Mouse (Mus musculus) cerebellum, adult 2 months (tissue): ENCODE results near the gene Fabp3. TPM values are rescaled to one million over a fixed set of nuclear protein-coding genes. Genes with fewer than 3 reads are reported as not detected.

ENCODE experiments used
- DNase-seq, 2 experiments: peaks; one replicate each; pipeline ENCODE4 v3.0.0; 2021
- H3K27ac ChIP-seq: fragments of 200-500 bp; 2 replicates; pipeline ENCODE4 v1.5.1; 2012; ENCODE audit warnings: low read length, control low read depth, inconsistent platforms; ENCODE audit not compliant: insufficient read depth
- H3K27me3 ChIP-seq: fragments of 200-500 bp; 2 replicates; pipeline ENCODE4 v1.6.1; 2012; ENCODE audit warnings: inconsistent platforms, mild to moderate bottlenecking, low read length, moderate library complexity; ENCODE audit not compliant: control insufficient read depth, insufficient read depth
- H3K4me1 ChIP-seq: fragments of 200-500 bp; 2 replicates; pipeline ENCODE4 v1.6.1; 2011; ENCODE audit warnings: low read length; ENCODE audit not compliant: control insufficient read depth, insufficient read depth
- H3K4me3 ChIP-seq: fragments of 200-500 bp; replicated peaks from 2 replicates; pipeline ENCODE3; 2011; ENCODE audit warnings: mild to moderate bottlenecking, low read depth, low read length, control low read depth; ENCODE audit not compliant: insufficient read depth
- CTCF ChIP-seq: fragments of 200-500 bp; IDR thresholded peaks from 2 replicates; pipeline ENCODE4 v1.5.1; 2011; ENCODE audit warnings: low read depth, mild to moderate bottlenecking, control low read depth, low read length, moderate library complexity, borderline replicate concordance; ENCODE audit not compliant: insufficient read depth
- POLR2A ChIP-seq: fragments of 200-500 bp; IDR thresholded peaks from 2 replicates; pipeline ENCODE4 v1.6.1; 2011; ENCODE audit warnings: low read length, control low read depth, borderline replicate concordance; ENCODE audit not compliant: insufficient read depth
- WGBS: fragments of 180-500 bp; shearing (Covaris S2); methylation state at CpG from one replicate; pipeline ENCODE4 v1.1.7; 2018; 5-methylcytosine and 5-hydroxymethylcytosine counted together
- polyA plus RNA-seq: library from polyadenylated mRNA; depleted of rRNA; stranded (reverse); fragments of >200 nt; gene quantifications from 2 replicates; pipeline ENCODE4 v1.2.3, GENCODE M21; 2012; rRNA removed

Gene Fabp3
- polyA plus RNA-seq, 1 experiment = 196 TPM

DNA sequence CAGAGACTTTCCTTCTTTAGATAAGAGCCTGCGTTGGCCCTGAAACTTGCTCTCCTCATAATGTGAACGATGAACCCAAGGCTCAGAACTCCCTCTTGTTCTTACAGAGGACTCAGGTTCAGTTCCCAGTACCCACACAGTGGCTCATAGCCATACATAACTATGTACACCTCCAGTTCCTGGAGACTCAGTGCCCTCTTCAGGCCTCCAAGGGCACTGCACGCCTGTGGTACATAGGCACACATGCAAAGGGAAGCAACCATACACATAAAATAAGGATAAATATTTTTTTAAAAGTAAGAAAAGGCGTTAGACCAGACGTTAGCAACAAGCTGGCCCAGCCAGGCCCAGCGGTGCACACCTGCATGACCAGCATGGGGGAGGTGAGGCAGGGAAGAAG is 41.3 kb downstream of the Fabp3 start:
- no peak for TF ChIP-seq POLR2A
- peak; percentile 42; the same call in 1 of the 2 replicates for TF ChIP-seq CTCF
- Histone ChIP-seq H3K27ac (no peak overlapping the region), H3K4me3 (no peak overlapping the region), H3K27me3 (no peaks in the 10 kb centered on the region), H3K4me1 (no peaks in the 10 kb centered on the region)
- WGBS = 96% methylated on average over 6 of the region's 6 CpGs
- DNase-seq = no peak

DNA sequence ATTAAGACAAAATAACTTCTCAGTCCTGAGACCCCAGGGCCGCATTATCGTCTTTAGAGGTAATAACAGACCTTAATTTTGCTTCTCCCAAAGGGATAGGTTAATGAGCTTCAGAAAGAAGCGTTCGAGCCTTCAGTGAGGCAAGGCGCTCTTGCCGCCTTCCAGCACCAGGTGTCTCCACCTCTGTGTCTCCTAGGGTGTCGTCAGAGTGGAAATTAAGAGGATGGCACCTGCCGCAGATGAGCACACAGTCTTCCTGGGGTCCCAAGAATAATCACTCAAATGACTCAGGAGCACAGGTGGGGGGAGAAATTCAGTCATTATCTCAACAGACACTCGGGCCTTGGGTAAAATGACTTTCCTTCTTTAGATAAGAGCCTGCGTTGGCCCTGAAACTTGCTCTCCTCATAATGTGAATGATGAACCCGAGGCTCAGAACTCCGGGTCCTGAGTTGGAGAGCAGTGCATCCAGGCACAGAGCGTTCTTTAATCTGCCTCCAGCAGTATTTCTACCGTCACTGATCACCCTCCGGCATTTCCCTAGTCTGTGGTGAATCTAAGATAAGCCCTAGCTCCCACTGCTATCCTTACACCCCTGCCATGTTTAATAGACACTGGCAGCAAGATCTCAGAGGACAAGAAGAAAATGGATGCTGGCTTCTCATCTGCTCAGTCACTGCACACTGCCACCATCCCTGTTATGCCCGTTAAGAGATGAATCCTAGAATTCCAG is 42.5 kb downstream of the Fabp3 start:
- no peak for DNase-seq
- Histone ChIP-seq H3K27me3 (no peaks in the 10 kb centered on the region), H3K4me3 (no peak overlapping the region), H3K4me1 (no peaks in the 10 kb centered on the region), H3K27ac (no peak overlapping the region)
- 90% methylated on average over 16 of the region's 16 CpGs for WGBS
- TF ChIP-seq CTCF = peak; percentile 15; the same call in 1 of the 2 replicates
- TF ChIP-seq POLR2A = no peak

DNA sequence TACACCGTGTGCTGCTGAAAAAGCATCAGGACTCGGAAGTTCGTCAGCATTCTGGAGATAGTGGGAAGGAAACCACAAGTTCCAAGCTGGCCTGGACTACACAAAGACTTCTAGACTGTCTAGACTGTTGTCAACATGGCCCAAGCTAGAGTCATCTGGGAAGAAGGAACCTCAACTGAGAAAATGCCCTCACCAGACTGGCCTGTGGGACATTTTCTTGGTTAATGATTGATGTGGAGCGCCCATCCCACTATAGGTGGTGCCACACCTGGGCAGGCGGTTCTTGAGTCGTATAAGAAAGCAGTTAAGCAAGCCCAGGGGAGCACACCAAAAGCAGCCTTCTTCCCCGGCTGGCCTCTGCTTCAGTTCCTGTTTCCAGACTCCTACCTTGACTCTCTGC is 44.2 kb downstream of the Fabp3 start:
- WGBS = 92% methylated on average over 7 of the region's 7 CpGs
- Histone ChIP-seq H3K4me3 (no peak overlapping the region), H3K4me1 (no peaks in the 10 kb centered on the region), H3K27ac (no peak overlapping the region), H3K27me3 (no peaks in the 10 kb centered on the region)
- no peak for DNase-seq
- TF ChIP-seq POLR2A (no peak), CTCF (no peak)

DNA sequence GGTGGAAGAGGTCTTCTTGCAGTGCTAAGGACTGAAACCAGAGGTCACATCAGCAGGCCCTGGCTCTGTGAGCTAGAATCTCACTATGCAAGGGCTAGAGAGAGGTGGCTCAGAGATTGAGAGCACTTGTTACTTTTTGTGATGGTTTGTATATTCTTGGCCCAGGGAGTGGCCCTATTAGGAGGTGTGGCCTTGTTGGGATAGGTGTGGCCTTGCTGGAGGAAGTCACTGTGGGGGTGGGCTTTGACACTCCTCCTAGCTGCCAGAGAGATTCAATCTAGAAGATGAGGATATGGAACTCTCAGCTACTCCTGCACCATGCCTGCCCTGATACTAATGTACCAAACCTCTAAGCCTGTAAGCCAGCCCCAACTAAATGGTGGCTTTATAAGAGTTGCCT is 49.6 kb downstream of the Fabp3 start:
- Histone ChIP-seq H3K4me3 (no peak overlapping the region), H3K27ac (no peak overlapping the region), H3K4me1 (peaks cover 7% of the 10 kb centered on the region), H3K27me3 (no peaks in the 10 kb centered on the region)
- TF ChIP-seq CTCF (no peak), POLR2A (no peak)
- DNase-seq = no peak

- under 1% methylated on average over 49 of the region's 49 CpGs for WGBS
- TF ChIP-seq CTCF (no peak), POLR2A (peak; percentile 94)
- Histone ChIP-seq H3K27ac (peak within 1 kb of the TSS; percentile 48), H3K4me1 (peaks cover 7% of the 10 kb centered on the region), H3K27me3 (no peaks in the 10 kb centered on the region), H3K4me3 (peak within 1 kb of the TSS; percentile 78)
- peak; percentile 99 to 100 for DNase-seq
Observed at GRCm38 (mm10) chr4:130359486-130360237, 51.3 kb downstream of the Fabp3 start, which contains the start of the genes Zcchc17 and Snrnp40. Zcchc17 (minus strand) TSS chr4:130359943. Snrnp40 (plus strand) TSS chr4:130360132.

DNA sequence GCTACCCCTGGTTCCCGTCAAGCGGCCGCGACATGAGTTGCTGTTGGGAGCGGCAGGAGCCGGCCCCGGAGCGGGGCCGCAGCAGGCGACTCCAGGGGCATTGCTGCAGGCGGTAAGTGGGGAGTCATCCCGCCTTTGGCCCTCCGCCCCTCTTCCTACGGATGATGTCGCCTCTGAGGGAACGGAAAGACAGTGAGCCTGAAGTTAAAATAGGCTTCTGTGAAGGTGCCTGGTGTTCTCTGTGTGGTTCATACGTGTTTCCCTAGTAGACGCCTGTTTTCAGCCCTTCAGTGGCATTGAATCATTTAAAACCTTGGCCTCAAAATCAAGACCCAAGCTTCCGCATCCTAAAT is 51.8 kb downstream of the Fabp3 start:
- no peak for DNase-seq
- no peaks in the 10 kb centered on the region for H3K27me3 ChIP-seq
- peak overlapping the region; percentile 76 for H3K4me3 ChIP-seq
- under 1% methylated on average over 19 of the region's 19 CpGs for WGBS
- peaks cover 7% of the 10 kb centered on the region for H3K4me1 ChIP-seq
- no peak for TF ChIP-seq POLR2A
- TF ChIP-seq CTCF = no peak
- H3K27ac ChIP-seq = no peak overlapping the region; the same call in 1 of the 2 replicates

Other genes with a start within 250 kb of the Fabp3 start
- gene Pef1, start 206.0 kb upstream of the Fabp3 start, polyA plus RNA-seq = 89.3 and 90.2 TPM in 2 replicates
- gene Hcrtr1, start 169.2 kb upstream of the Fabp3 start, polyA plus RNA-seq = 4.3 and 5.2 TPM in 2 replicates
- 12.8 and 13.4 TPM in 2 replicates for gene Tinagl1, start 133.5 kb upstream of the Fabp3 start, polyA plus RNA-seq
- 0.33 and 0.67 TPM in 2 replicates for gene Gm853, start 86.2 kb upstream of the Fabp3 start, polyA plus RNA-seq
- 39.6 and 46.5 TPM in 2 replicates for gene Serinc2, start 29.4 kb upstream of the Fabp3 start, polyA plus RNA-seq
- 1.6 and 1.7 TPM in 2 replicates for gene Gm10570, start 79 bp downstream of the Fabp3 start, polyA plus RNA-seq
- gene Zcchc17, start 51.3 kb downstream of the Fabp3 start, polyA plus RNA-seq = 87.9 and 89.6 TPM in 2 replicates
- gene Snrnp40, start 51.5 kb downstream of the Fabp3 start, polyA plus RNA-seq = 35.7 and 39.5 TPM in 2 replicates